Mouse (Mus musculus): Measurements from ENCODE around the gene Abcg1. TPM values are rescaled to one million over a fixed set of nuclear protein-coding genes. Genes with fewer than 3 reads are reported as not detected.

Abcg1 gene
- polyA plus RNA-seq, 1 experiment from 2014 or later, result 5.4 TPM

- no peaks in the 10 kb centered on the region for H3K36me3 ChIP-seq
- ATAC-seq, result no peak
- no peak overlapping the region for H3K4me3 ChIP-seq
- H3K4me2 ChIP-seq, result no peak overlapping the region
- WGBS (ENCODE audit: insufficient replicate concordance), result 62% methylated on average over 2 of the region's 2 CpGs
- no peak overlapping the region for H3K27ac ChIP-seq
- H3K9me3 ChIP-seq (replicated peaks), result peaks cover 4% of the 10 kb centered on the region; the same call in 1 of the 2 replicates
- no peaks in the 10 kb centered on the region for H3K4me1 ChIP-seq
- H3K9ac ChIP-seq, result no peak overlapping the region
- no peaks in the 10 kb centered on the region for H3K27me3 ChIP-seq (replicated peaks)
Observed at GRCm38 (mm10) chr17:31163821-31164220, 106.3 kb downstream of the Abcg1 start.

- Histone ChIP-seq H3K36me3 (no peaks in the 10 kb centered on the region), H3K9ac (no peak within 1 kb of the TSS), H3K4me3 (no peak within 1 kb of the TSS), H3K4me2 (no peak within 1 kb of the TSS), H3K27me3 (replicated peaks) (no peaks in the 10 kb centered on the region), H3K27ac (no peak within 1 kb of the TSS), H3K4me1 (no peaks in the 10 kb centered on the region), H3K9me3 (replicated peaks) (no peaks in the 10 kb centered on the region)
- ATAC-seq, result no peak
- WGBS (ENCODE audit: insufficient replicate concordance), result 67% methylated on average over 6 of the region's 6 CpGs
Observed at GRCm38 (mm10) chr17:31165127-31165526, 107.7 kb downstream of the Abcg1 start, which contains the start of gene Tff1. TSS of gene Tff1 (minus strand) at chr17:31165277.

Other genes with a start within 250 kb of the Abcg1 start
- 0.06 TPM in 1 of 2 replicates, not detected in the other for gene Glp1r, start 155.9 kb upstream of the Abcg1 start, polyA plus RNA-seq (2016; fragmentation: Nextera tagmentation; extraction: Ambion mirVana)
- not detected in 2 replicates for gene Umodl1, start 103.0 kb upstream of the Abcg1 start, polyA plus RNA-seq (2016; fragmentation: Nextera tagmentation; extraction: Ambion mirVana)
- gene Tff3, start 72.0 kb downstream of the Abcg1 start, polyA plus RNA-seq (2016; fragmentation: Nextera tagmentation; extraction: Ambion mirVana), result 2.2 and 2.3 TPM in 2 replicates
- gene Tff2, start 86.6 kb downstream of the Abcg1 start, polyA plus RNA-seq (2016; fragmentation: Nextera tagmentation; extraction: Ambion mirVana), result not detected in 2 replicates
- gene Tff1, start 107.6 kb downstream of the Abcg1 start, polyA plus RNA-seq (2016; fragmentation: Nextera tagmentation; extraction: Ambion mirVana), result 0.46 TPM in 1 of 2 replicates, not detected in the other
- gene Tmprss3, start 141.3 kb downstream of the Abcg1 start, polyA plus RNA-seq (2016; fragmentation: Nextera tagmentation; extraction: Ambion mirVana), result 0.24 and 0.33 TPM in 2 replicates
- 23.2 and 25.6 TPM in 2 replicates for gene Ubash3a, start 150.2 kb downstream of the Abcg1 start, polyA plus RNA-seq (2016; fragmentation: Nextera tagmentation; extraction: Ambion mirVana)
- gene Rsph1, start 219.7 kb downstream of the Abcg1 start, polyA plus RNA-seq (2016; fragmentation: Nextera tagmentation; extraction: Ambion mirVana), result 0.25 and 0.32 TPM in 2 replicates
- 4.4 and 5.4 TPM in 2 replicates for gene Slc37a1, start 229.1 kb downstream of the Abcg1 start, polyA plus RNA-seq (2016; fragmentation: Nextera tagmentation; extraction: Ambion mirVana)